Mouse (Mus musculus): ENCODE results near the gene Zfp39. TPM values are rescaled to one million over a fixed set of nuclear protein-coding genes. Genes with fewer than 3 reads are reported as not detected.
A peak's percentile ranks its signal among the peaks of the same experiment; 100 is the strongest.

Zfp39 gene
- polyA plus RNA-seq (2015; fragmentation: Nextera tagmentation; extraction: Ambion mirVana) = 4.7 and 6.2 TPM in 2 replicates

GRCm38 (mm10) chr11:58903511-58904409 is at the start of gene Zfp39:
Gene Zfp39 (minus strand): TSS chr11:58904225.
- peak within 1 kb of the TSS; percentile 90 for H3K9ac ChIP-seq (ENCODE audit: low read length)
- no peaks in the 10 kb centered on the region for H3K27me3 ChIP-seq (ENCODE audit: control insufficient read depth, insufficient read depth, low read depth, low read length)
- peak within 1 kb of the TSS; percentile 87 for H3K4me2 ChIP-seq (ENCODE audit: low read depth, low read length)
- peak; percentile 99 for ATAC-seq (ENCODE audit: low read depth)
- peaks cover 8% of the 10 kb centered on the region; the same call in 1 of the 2 replicates for H3K36me3 ChIP-seq (ENCODE audit: control insufficient read depth, insufficient read depth, low read length)
- no peaks in the 10 kb centered on the region for H3K9me3 ChIP-seq (ENCODE audit: control insufficient read depth, low read length)
- peak within 1 kb of the TSS; percentile 73 for H3K27ac ChIP-seq (ENCODE audit: low read length)
- WGBS = 1% methylated on average over 40 of the region's 40 CpGs
- H3K4me1 ChIP-seq (replicated peaks; ENCODE audit: control insufficient read depth, insufficient read depth, low read length) = peaks cover 11% of the 10 kb centered on the region
- H3K4me3 ChIP-seq (ENCODE audit: low read length) = peak within 1 kb of the TSS; percentile 82

- Histone ChIP-seq H3K4me2 (ENCODE audit: low read depth, low read length) (peak overlapping the region; percentile 62), H3K4me1 (replicated peaks; ENCODE audit: control insufficient read depth, insufficient read depth, low read length) (peaks cover 19% of the 10 kb centered on the region), H3K27ac (ENCODE audit: low read length) (peak overlapping the region; percentile 99), H3K9ac (ENCODE audit: low read length) (peak overlapping the region; percentile 75), H3K36me3 (ENCODE audit: control insufficient read depth, insufficient read depth, low read length) (0 out of 2 replicates have a peak, but pooled peaks cover 2% of the 10 kb centered on the region), H3K4me3 (ENCODE audit: low read length) (peak overlapping the region; percentile 85), H3K9me3 (ENCODE audit: control insufficient read depth, low read length) (no peaks in the 10 kb centered on the region), H3K27me3 (ENCODE audit: control insufficient read depth, insufficient read depth, low read depth, low read length) (peaks cover 17% of the 10 kb centered on the region)
- ATAC-seq (ENCODE audit: low read depth) = peak; percentile 21
- under 1% methylated on average over 33 of the region's 33 CpGs for WGBS
Observed at GRCm38 (mm10) chr11:58953351-58954169, 49.5 kb upstream of the Zfp39 start.

- H3K27me3 ChIP-seq (ENCODE audit: control insufficient read depth, insufficient read depth, low read depth, low read length) = peaks cover 21% of the 10 kb centered on the region
- no peaks in the 10 kb centered on the region for H3K36me3 ChIP-seq (ENCODE audit: control insufficient read depth, insufficient read depth, low read length)
- H3K9me3 ChIP-seq (ENCODE audit: control insufficient read depth, low read length) = no peaks in the 10 kb centered on the region
- no peak overlapping the region for H3K4me3 ChIP-seq (ENCODE audit: low read length)
- no peak overlapping the region for H3K27ac ChIP-seq (ENCODE audit: low read length)
- peaks cover 6% of the 10 kb centered on the region for H3K4me1 ChIP-seq (replicated peaks; ENCODE audit: control insufficient read depth, insufficient read depth, low read length)
- no peak for ATAC-seq (ENCODE audit: low read depth)
- H3K9ac ChIP-seq (ENCODE audit: low read length) = no peak overlapping the region
- H3K4me2 ChIP-seq (ENCODE audit: low read depth, low read length) = no peak overlapping the region
- 65% methylated on average over 5 of the region's 5 CpGs for WGBS
Observed at GRCm38 (mm10) chr11:58951210-58951609, 47.2 kb upstream of the Zfp39 start.

GRCm38 (mm10) chr11:58949480-58950431 is 45.7 kb upstream of the Zfp39 start:
- peak overlapping the region; percentile 48 for H3K4me2 ChIP-seq (ENCODE audit: low read depth, low read length)
- H3K36me3 ChIP-seq (ENCODE audit: control insufficient read depth, insufficient read depth, low read length) = no peaks in the 10 kb centered on the region
- peak overlapping the region; percentile 40 for H3K4me3 ChIP-seq (ENCODE audit: low read length)
- WGBS = 8% methylated on average over 20 of the region's 20 CpGs
- H3K9me3 ChIP-seq (ENCODE audit: control insufficient read depth, low read length) = no peaks in the 10 kb centered on the region
- H3K9ac ChIP-seq (ENCODE audit: low read length) = peak overlapping the region; percentile 60
- no peak for ATAC-seq (ENCODE audit: low read depth)
- H3K4me1 ChIP-seq (replicated peaks; ENCODE audit: control insufficient read depth, insufficient read depth, low read length) = no peaks in the 10 kb centered on the region; the same call in 1 of the 2 replicates
- H3K27me3 ChIP-seq (ENCODE audit: control insufficient read depth, insufficient read depth, low read depth, low read length) = peaks cover 21% of the 10 kb centered on the region
- peak overlapping the region; percentile 77 for H3K27ac ChIP-seq (ENCODE audit: low read length)

- Histone ChIP-seq H3K4me3 (ENCODE audit: low read length) (peak within 1 kb of the TSS; percentile 40), H3K9ac (ENCODE audit: low read length) (peak within 1 kb of the TSS; percentile 60), H3K27ac (ENCODE audit: low read length) (peak within 1 kb of the TSS; percentile 77), H3K4me1 (replicated peaks; ENCODE audit: control insufficient read depth, insufficient read depth, low read length) (no peaks in the 10 kb centered on the region; the same call in 1 of the 2 replicates), H3K9me3 (ENCODE audit: control insufficient read depth, low read length) (no peaks in the 10 kb centered on the region), H3K36me3 (ENCODE audit: control insufficient read depth, insufficient read depth, low read length) (no peaks in the 10 kb centered on the region), H3K4me2 (ENCODE audit: low read depth, low read length) (peak within 1 kb of the TSS; percentile 48), H3K27me3 (ENCODE audit: control insufficient read depth, insufficient read depth, low read depth, low read length) (peaks cover 24% of the 10 kb centered on the region)
- ATAC-seq (ENCODE audit: low read depth) = peak; percentile 84
- WGBS = under 1% methylated on average over 45 of the region's 48 CpGs
Observed at GRCm38 (mm10) chr11:58948542-58949479, 44.8 kb upstream of the Zfp39 start, which contains the start of gene Hist3h2ba. Gene Hist3h2ba (plus strand): TSS chr11:58948920.

GRCm38 (mm10) chr11:58947798-58948528 is 43.9 kb upstream of the Zfp39 start:
- H3K9ac ChIP-seq (ENCODE audit: low read length) = no peak overlapping the region
- H3K27me3 ChIP-seq (ENCODE audit: control insufficient read depth, insufficient read depth, low read depth, low read length) = peaks cover 24% of the 10 kb centered on the region
- H3K4me3 ChIP-seq (ENCODE audit: low read length) = peak overlapping the region; percentile 40
- no peaks in the 10 kb centered on the region; the same call in 1 of the 2 replicates for H3K4me1 ChIP-seq (replicated peaks; ENCODE audit: control insufficient read depth, insufficient read depth, low read length)
- no peaks in the 10 kb centered on the region for H3K9me3 ChIP-seq (ENCODE audit: control insufficient read depth, low read length)
- no peak for ATAC-seq (ENCODE audit: low read depth)
- H3K36me3 ChIP-seq (ENCODE audit: control insufficient read depth, insufficient read depth, low read length) = no peaks in the 10 kb centered on the region
- H3K27ac ChIP-seq (ENCODE audit: low read length) = peak overlapping the region; percentile 69
- whole genome bisulfite sequencing = 10% methylated on average over 23 of the region's 23 CpGs
- peak overlapping the region; percentile 48 for H3K4me2 ChIP-seq (ENCODE audit: low read depth, low read length)

- Histone ChIP-seq H3K36me3 (ENCODE audit: control insufficient read depth, insufficient read depth, low read length) (no peaks in the 10 kb centered on the region), H3K27ac (ENCODE audit: low read length) (no peak overlapping the region), H3K9me3 (ENCODE audit: control insufficient read depth, low read length) (no peaks in the 10 kb centered on the region), H3K27me3 (ENCODE audit: control insufficient read depth, insufficient read depth, low read depth, low read length) (peaks cover 24% of the 10 kb centered on the region), H3K4me1 (replicated peaks; ENCODE audit: control insufficient read depth, insufficient read depth, low read length) (no peaks in the 10 kb centered on the region; the same call in 1 of the 2 replicates), H3K9ac (ENCODE audit: low read length) (no peak overlapping the region), H3K4me3 (ENCODE audit: low read length) (no peak overlapping the region), H3K4me2 (ENCODE audit: low read depth, low read length) (no peak overlapping the region)
- no peak for ATAC-seq (ENCODE audit: low read depth)
- 68% methylated on average over 3 of the region's 3 CpGs for WGBS
Observed at GRCm38 (mm10) chr11:58947306-58947705, 43.3 kb upstream of the Zfp39 start.

Data from lung, embryonic 16.5 days (tissue).